Mouse (Mus musculus) gastrocnemius, postnatal 10 days (tissue): ENCODE measurements around the gene Tada1. TPM values are rescaled to one million over a fixed set of nuclear protein-coding genes. Genes with fewer than 3 reads are reported as not detected.

Experiments used
- DNase-seq: peaks from one replicate; pipeline ENCODE4 v3.0.0; 2021; ENCODE audit warnings: mixed read lengths
- long read RNA-seq, 2 experiments: library from polyadenylated mRNA; stranded (forward); transcript quantifications; one replicate each; pipeline ENCODE4 v2.0.0; 2021
- total RNA-seq, 2 experiments: library from RNA; stranded (reverse); gene quantifications; 2 replicates each; pipeline ENCODE4 v1.2.3; 2021

The Tada1 gene
- 10 to 100 TPM in 1 of 2 experiments, 1 to 10 TPM in 1; 9.5 to 13.6 TPM for total RNA-seq
- long read RNA-seq, experiment 1, transcript Tada1-201 (8 exons, 2,215 nt) = major isoform, 30 of 35 reads
- long read RNA-seq, experiment 1, partial matches to known transcripts = 4 of 35 reads
- long read RNA-seq, experiment 1, other reads (novel, unspliced or antisense) = 1 of 35 reads
- long read RNA-seq, experiment 2, transcript Tada1-201 (8 exons, 2,215 nt) = major isoform, 18 of 22 reads
- long read RNA-seq, experiment 2, partial matches to known transcripts = 0 of 22 reads
- long read RNA-seq, experiment 2, other reads (novel, unspliced or antisense) = 4 of 22 reads

GRCm38 (mm10) chr1:166379013-166379629, at the start of gene Tada1:
TSS of gene Tada1 (plus strand) at chr1:166379097.
- peak; percentile 91 for DNase-seq

GRCm38 (mm10) chr1:166330752-166331151, 48.1 kb upstream of the Tada1 start:
- DNase-seq = no peak

- no peak for DNase-seq
These were observed 39.8 kb upstream of the Tada1 start for GRCm38 (mm10) chr1:166339110-166339509.

- DNase-seq = no peak
These were observed 36.8 kb upstream of the Tada1 start for GRCm38 (mm10) chr1:166342060-166342459.

- DNase-seq = no peak
These were observed 36.4 kb upstream of the Tada1 start for GRCm38 (mm10) chr1:166342539-166342938.

GRCm38 (mm10) chr1:166343586-166343985, 35.3 kb upstream of the Tada1 start:
- DNase-seq = no peak

- no peak for DNase-seq
These were observed 34.4 kb upstream of the Tada1 start for GRCm38 (mm10) chr1:166344300-166345077.

- no peak for DNase-seq
These were observed 33.3 kb upstream of the Tada1 start for GRCm38 (mm10) chr1:166345602-166346001.

- DNase-seq = no peak
These were observed 32.0 kb upstream of the Tada1 start for GRCm38 (mm10) chr1:166346906-166347305.

GRCm38 (mm10) chr1:166349341-166349740, 29.6 kb upstream of the Tada1 start:
- DNase-seq = no peak

- DNase-seq = no peak
These were observed 29.1 kb upstream of the Tada1 start for GRCm38 (mm10) chr1:166349751-166350150.

- DNase-seq = peak; percentile 94
These were observed 18.6 kb upstream of the Tada1 start for GRCm38 (mm10) chr1:166360157-166360855.

GRCm38 (mm10) chr1:166360896-166361295, 18.0 kb upstream of the Tada1 start:
- DNase-seq = no peak

GRCm38 (mm10) chr1:166361842-166362241, 17.1 kb upstream of the Tada1 start:
- no peak for DNase-seq

GRCm38 (mm10) chr1:166362659-166363058, 16.2 kb upstream of the Tada1 start:
- no peak for DNase-seq

GRCm38 (mm10) chr1:166363122-166363521, 15.8 kb upstream of the Tada1 start:
- no peak for DNase-seq

- no peak for DNase-seq
These were observed 1.7 kb upstream of the Tada1 start for GRCm38 (mm10) chr1:166377171-166377570.

GRCm38 (mm10) chr1:166378431-166379012, 375 bp upstream of the Tada1 start:
- no peak for DNase-seq

GRCm38 (mm10) chr1:166379630-166380231, 834 bp downstream of the Tada1 start:
- peak; percentile 50 for DNase-seq

GRCm38 (mm10) chr1:166381336-166381735, 2.4 kb downstream of the Tada1 start:
- no peak for DNase-seq

GRCm38 (mm10) chr1:166381821-166382220, 2.9 kb downstream of the Tada1 start:
- no peak for DNase-seq

- no peak for DNase-seq
These were observed 3.7 kb downstream of the Tada1 start for GRCm38 (mm10) chr1:166382626-166383025.
